Mouse (Mus musculus) ES-Bruce4 (cell line): ENCODE measurements at regions not wholly inside any gene's neighbourhood (a gene's known extent, or its start where the extent isn't known, plus 50 kb on each side); places are given as distances from the start of the nearest gene placed in this dataset.

Experiments
- CTCF ChIP-seq: IDR thresholded peaks from one replicate; pipeline ENCODE4 v1.8.1; 2011; ENCODE audit warnings: low read depth, low read length
- POLR2A ChIP-seq: IDR thresholded peaks from one replicate; pipeline ENCODE4 v1.8.1; 2011; ENCODE audit warnings: low read length; ENCODE audit not compliant: insufficient read depth

GRCm38 (mm10) chr7:125038840-125039239, 405.6 kb upstream of the Kdm8 start:
- TF ChIP-seq CTCF, result no peak
- TF ChIP-seq POLR2A, result no peak
